Mouse (Mus musculus): ENCODE data around the gene Pth2r. TPM values are rescaled to one million over a fixed set of nuclear protein-coding genes. Genes with fewer than 3 reads are reported as not detected.
A peak's percentile ranks its signal among the peaks of the same experiment; 100 is the strongest.

The Pth2r gene
- polyA plus RNA-seq, 1 experiment = not detected

DNA sequence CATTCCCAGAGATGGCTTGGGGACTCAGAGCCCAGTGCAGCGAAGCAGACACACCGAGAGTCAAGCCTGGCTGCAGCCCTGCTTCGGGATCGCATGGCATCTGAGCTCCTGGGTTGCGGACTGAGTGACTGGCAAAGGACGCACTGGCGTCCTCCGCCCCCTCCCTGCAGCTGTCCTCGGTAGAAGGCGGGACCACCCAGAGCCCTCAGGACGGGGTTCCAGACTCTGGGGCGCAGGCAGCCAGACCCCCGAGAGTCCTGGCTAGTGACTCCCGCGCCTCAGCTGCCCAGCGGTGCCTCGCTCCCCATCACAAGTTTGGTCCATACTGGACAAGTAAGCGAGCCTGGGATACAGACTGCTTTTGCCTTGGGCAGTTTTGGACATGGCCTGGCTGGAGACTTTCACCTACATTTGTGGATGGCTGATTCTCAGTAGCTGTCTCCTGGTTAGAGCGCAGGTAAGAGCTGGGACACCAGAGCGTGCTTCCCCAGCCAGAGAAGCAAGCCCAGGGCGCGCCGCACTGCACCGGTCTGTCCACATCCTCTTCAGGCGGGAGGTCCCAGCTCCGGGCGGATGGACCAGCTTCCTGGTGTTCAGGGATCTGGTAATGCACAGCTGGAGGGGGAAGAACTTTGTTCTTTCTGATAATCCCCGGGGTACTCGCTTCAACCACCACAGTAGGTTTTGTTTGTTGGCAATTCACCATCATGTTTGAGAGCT is 29.5 kb downstream of the Pth2r start:
- Histone ChIP-seq H3K27ac (ENCODE audit: insufficient read depth, low read length) (no peak overlapping the region), H3K9me3 (replicated peaks; ENCODE audit: control insufficient read depth, insufficient read depth, low read length, poor library complexity, severe bottlenecking) (no peaks in the 10 kb centered on the region), H3K27me3 (ENCODE audit: control insufficient read depth, insufficient read depth, low read length, poor library complexity, severe bottlenecking) (peaks cover 1% of the 10 kb centered on the region; the same call in 1 of the 2 replicates), H3K4me1 (ENCODE audit: control insufficient read depth, insufficient read depth, low read length) (no peaks in the 10 kb centered on the region), H3K36me3 (ENCODE audit: control insufficient read depth, insufficient read depth, low read length, poor library complexity, severe bottlenecking) (no peaks in the 10 kb centered on the region), H3K9ac (ENCODE audit: low read depth, poor library complexity, severe bottlenecking) (peak overlapping the region; percentile 35), H3K4me3 (ENCODE audit: low read depth, low read length) (peak overlapping the region; percentile 72)
- TF ChIP-seq POLR2A (IDR thresholded peaks at IDR 0.05; ENCODE audit: insufficient read depth, low read length) (no peak), CTCF (IDR thresholded peaks at IDR 0.05; ENCODE audit: low read depth, low read length) (no peak), EP300 (IDR thresholded peaks at IDR 0.05; ENCODE audit: insufficient read depth, low read depth, low read length) (no peak)

DNA sequence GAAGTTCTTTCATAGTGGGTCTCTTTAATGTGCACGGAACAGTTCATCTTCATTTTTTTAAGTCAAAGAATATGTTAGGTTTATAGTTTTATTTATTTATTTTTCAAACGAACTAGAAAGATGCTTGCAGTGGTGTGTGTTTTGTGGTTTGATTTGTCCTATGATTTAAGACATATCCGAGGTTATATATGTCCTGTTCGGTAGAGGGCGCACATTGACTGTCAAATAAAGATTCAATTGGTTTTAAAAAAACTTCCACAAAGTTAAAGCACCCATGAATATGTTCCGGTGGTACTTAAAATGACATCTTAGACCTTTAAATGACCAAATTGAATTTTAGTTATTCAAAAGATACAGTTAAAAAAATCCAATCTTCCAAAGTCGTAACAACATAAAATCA is 30.3 kb downstream of the Pth2r start:
- no peak for TF ChIP-seq CTCF (IDR thresholded peaks at IDR 0.05; ENCODE audit: low read depth, low read length)
- no peak for TF ChIP-seq POLR2A (IDR thresholded peaks at IDR 0.05; ENCODE audit: insufficient read depth, low read length)
- no peak for TF ChIP-seq EP300 (IDR thresholded peaks at IDR 0.05; ENCODE audit: insufficient read depth, low read depth, low read length)
- H3K4me1 ChIP-seq (ENCODE audit: control insufficient read depth, insufficient read depth, low read length) = no peaks in the 10 kb centered on the region

DNA sequence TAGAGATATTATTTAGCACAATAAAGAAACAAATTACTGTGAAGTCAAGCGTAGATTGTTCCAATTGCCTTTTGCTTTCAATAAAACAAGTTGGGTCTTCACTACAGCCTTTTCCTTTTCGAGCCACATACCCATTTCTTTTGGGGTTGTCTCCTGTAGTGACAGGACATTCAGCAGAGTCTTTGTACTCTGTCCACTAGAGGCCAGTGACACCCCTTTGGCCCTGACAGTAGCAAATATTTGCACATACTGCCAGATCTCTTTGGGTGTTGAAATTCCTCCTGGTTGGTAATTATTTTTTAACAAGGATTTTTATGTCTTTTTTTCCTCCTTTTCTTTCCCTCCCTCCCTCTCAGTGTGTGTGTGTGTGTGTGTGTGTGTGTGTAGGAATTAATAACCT is 31.0 kb downstream of the Pth2r start:
- no peak for TF ChIP-seq POLR2A (IDR thresholded peaks at IDR 0.05; ENCODE audit: insufficient read depth, low read length)
- TF ChIP-seq CTCF (IDR thresholded peaks at IDR 0.05; ENCODE audit: low read depth, low read length) = no peak
- no peak for TF ChIP-seq EP300 (IDR thresholded peaks at IDR 0.05; ENCODE audit: insufficient read depth, low read depth, low read length)
- Histone ChIP-seq H3K9me3 (replicated peaks; ENCODE audit: control insufficient read depth, insufficient read depth, low read length, poor library complexity, severe bottlenecking) (no peaks in the 10 kb centered on the region), H3K27me3 (ENCODE audit: control insufficient read depth, insufficient read depth, low read length, poor library complexity, severe bottlenecking) (peaks cover 1% of the 10 kb centered on the region; the same call in 1 of the 2 replicates), H3K4me3 (ENCODE audit: low read depth, low read length) (no peak overlapping the region), H3K36me3 (ENCODE audit: control insufficient read depth, insufficient read depth, low read length, poor library complexity, severe bottlenecking) (no peaks in the 10 kb centered on the region), H3K4me1 (ENCODE audit: control insufficient read depth, insufficient read depth, low read length) (no peaks in the 10 kb centered on the region), H3K27ac (ENCODE audit: insufficient read depth, low read length) (no peak overlapping the region), H3K9ac (ENCODE audit: low read depth, poor library complexity, severe bottlenecking) (no peak overlapping the region)

More for the DNA sequence above, 30.3 kb downstream of the Pth2r start:
- Histone ChIP-seq H3K9ac (ENCODE audit: low read depth, poor library complexity, severe bottlenecking) (no peak overlapping the region), H3K4me3 (ENCODE audit: low read depth, low read length) (no peak overlapping the region), H3K36me3 (ENCODE audit: control insufficient read depth, insufficient read depth, low read length, poor library complexity, severe bottlenecking) (no peaks in the 10 kb centered on the region), H3K9me3 (replicated peaks; ENCODE audit: control insufficient read depth, insufficient read depth, low read length, poor library complexity, severe bottlenecking) (no peaks in the 10 kb centered on the region), H3K27ac (ENCODE audit: insufficient read depth, low read length) (no peak overlapping the region), H3K27me3 (ENCODE audit: control insufficient read depth, insufficient read depth, low read length, poor library complexity, severe bottlenecking) (peaks cover 1% of the 10 kb centered on the region; the same call in 1 of the 2 replicates)

DNA sequence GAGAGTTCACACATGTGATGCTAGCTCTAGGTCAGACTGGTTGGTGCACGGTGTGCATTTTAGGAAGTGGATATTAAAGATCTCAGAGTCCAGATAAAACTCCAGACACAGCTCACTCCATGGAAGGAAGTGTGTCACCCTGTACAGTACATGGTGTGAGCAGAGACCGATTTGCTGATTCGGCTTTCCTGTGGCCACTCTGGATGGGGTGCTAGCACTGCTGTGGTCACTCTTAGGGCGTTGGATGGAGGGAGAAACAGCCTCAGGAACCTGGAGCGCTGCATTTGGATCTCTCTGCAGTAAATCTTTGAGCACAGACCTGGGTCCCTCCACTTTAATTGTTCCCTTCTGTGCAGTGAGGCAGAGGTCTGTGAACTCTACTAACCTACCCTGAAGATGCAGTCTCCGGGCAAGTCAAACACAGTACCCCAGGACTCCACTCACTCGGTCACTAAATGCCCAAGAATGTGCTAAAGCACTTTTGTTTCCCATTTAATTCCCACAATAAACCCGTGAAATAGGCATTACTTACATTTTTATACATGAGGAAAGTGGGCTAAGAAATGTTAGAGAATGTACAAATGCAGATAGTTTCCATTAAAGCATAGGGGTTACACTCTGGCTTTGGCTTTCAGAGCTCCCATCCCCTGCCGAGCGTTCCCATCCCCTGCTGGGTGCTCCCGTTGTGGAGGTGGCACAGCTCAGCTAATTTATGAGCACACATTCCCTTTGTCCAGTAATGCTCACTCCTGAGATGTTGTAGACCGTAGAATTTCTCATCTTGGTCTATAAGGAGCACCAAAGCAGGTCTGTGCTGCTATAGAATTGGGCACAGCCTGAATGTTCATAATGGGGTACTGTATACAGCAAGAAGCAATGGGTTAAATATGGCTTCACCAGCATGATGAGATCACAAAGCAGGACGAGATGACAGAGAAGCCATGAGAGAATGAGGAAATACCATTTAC is 32.5 kb downstream of the Pth2r start:
- Histone ChIP-seq H3K27me3 (ENCODE audit: control insufficient read depth, insufficient read depth, low read length, poor library complexity, severe bottlenecking) (peaks cover 1% of the 10 kb centered on the region; the same call in 1 of the 2 replicates), H3K36me3 (ENCODE audit: control insufficient read depth, insufficient read depth, low read length, poor library complexity, severe bottlenecking) (no peaks in the 10 kb centered on the region), H3K4me1 (ENCODE audit: control insufficient read depth, insufficient read depth, low read length) (no peaks in the 10 kb centered on the region), H3K27ac (ENCODE audit: insufficient read depth, low read length) (no peak overlapping the region), H3K9me3 (replicated peaks; ENCODE audit: control insufficient read depth, insufficient read depth, low read length, poor library complexity, severe bottlenecking) (no peaks in the 10 kb centered on the region), H3K9ac (ENCODE audit: low read depth, poor library complexity, severe bottlenecking) (no peak overlapping the region), H3K4me3 (ENCODE audit: low read depth, low read length) (no peak overlapping the region)
- no peak for TF ChIP-seq EP300 (IDR thresholded peaks at IDR 0.05; ENCODE audit: insufficient read depth, low read depth, low read length)
- TF ChIP-seq CTCF (IDR thresholded peaks at IDR 0.05; ENCODE audit: low read depth, low read length) = no peak
- no peak for TF ChIP-seq POLR2A (IDR thresholded peaks at IDR 0.05; ENCODE audit: insufficient read depth, low read length)

DNA sequence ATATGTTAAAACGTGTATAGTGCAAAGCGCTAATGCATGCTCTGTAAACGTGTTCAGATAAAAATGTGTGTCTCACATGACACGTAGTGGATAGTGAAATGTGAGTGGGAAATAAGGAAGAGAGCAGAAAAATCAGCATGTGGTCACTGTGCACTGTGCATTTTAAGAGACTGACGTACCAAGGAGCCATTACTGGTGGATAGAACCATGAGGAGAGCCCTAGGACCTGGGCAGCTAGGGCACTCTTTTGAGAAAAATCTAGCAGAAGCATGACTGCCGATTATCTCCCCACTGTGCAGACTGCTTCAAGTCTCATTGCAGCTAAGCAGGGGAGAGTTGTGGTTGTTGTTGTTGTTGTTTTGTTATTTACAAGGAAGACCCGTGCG is 33.2 kb downstream of the Pth2r start:
- no peak overlapping the region for H3K4me3 ChIP-seq (ENCODE audit: low read depth, low read length)
- H3K9ac ChIP-seq (ENCODE audit: low read depth, poor library complexity, severe bottlenecking) = no peak overlapping the region
- no peaks in the 10 kb centered on the region for H3K9me3 ChIP-seq (replicated peaks; ENCODE audit: control insufficient read depth, insufficient read depth, low read length, poor library complexity, severe bottlenecking)
- H3K36me3 ChIP-seq (ENCODE audit: control insufficient read depth, insufficient read depth, low read length, poor library complexity, severe bottlenecking) = no peaks in the 10 kb centered on the region
- H3K27me3 ChIP-seq (ENCODE audit: control insufficient read depth, insufficient read depth, low read length, poor library complexity, severe bottlenecking) = peaks cover 1% of the 10 kb centered on the region; the same call in 1 of the 2 replicates
- H3K4me1 ChIP-seq (ENCODE audit: control insufficient read depth, insufficient read depth, low read length) = no peaks in the 10 kb centered on the region
- TF ChIP-seq EP300 (IDR thresholded peaks at IDR 0.05; ENCODE audit: insufficient read depth, low read depth, low read length) = no peak
- no peak overlapping the region for H3K27ac ChIP-seq (ENCODE audit: insufficient read depth, low read length)

Measured in ES-Bruce4 (cell line).